In genomic region chr5:139702905-139703304, GRCm38 (mm10) we compare ENCODE assay signal across 8 mouse cellular contexts. TPM values are rescaled to one million over a fixed set of nuclear protein-coding genes. Genes with fewer than 3 reads are reported as not detected.
DNase-seq lines count a peak whose midpoint lies in the region; ATAC-seq and TF ChIP-seq lines count a peak whose summit lies in the region.
"Had no signal": no experiment of that assay in that cellular context is flagged by ENCODE, and none has a peak within 500 bp of the region (broad histone marks: within the 10 kb centered on the region; RNA-seq: fewer than 3 reads in every experiment).

No protein-coding gene starts in this region.

- no peak overlapping the region for H3K9ac ChIP-seq in intestine, embryonic 15.5 days
- no peak overlapping the region for H3K9ac ChIP-seq in stomach, embryonic 14.5 days (replicated peaks; ENCODE audit: low read depth, low read length)
- H3K9ac ChIP-seq: neural tube, embryonic 13.5 days had no signal

- ATAC-seq in intestine, embryonic 15.5 days, result peak; percentile 18; the same call in 1 of the 2 replicates
- 0 out of 2 replicates have a peak, but pooled peaks have one; percentile 18 for ATAC-seq in stomach, embryonic 14.5 days (ENCODE audit: insufficient number of reproducible peaks, insufficient read depth, low FRiP score, low read depth)
- ATAC-seq in activated CD4-positive, CD25-positive, alpha-beta regulatory T cell, adult 4 months, result no peak

- TF ChIP-seq POLR2A in bone marrow, adult 2 months (IDR thresholded peaks at IDR 0.05; ENCODE audit: borderline replicate concordance, control insufficient read depth, low read depth, low read length), result no peak

- no peak overlapping the region for H3K27ac ChIP-seq in left cerebral cortex, adult 2 months
- no peak overlapping the region for H3K27ac ChIP-seq in bone marrow, adult 2 months (ENCODE audit: control insufficient read depth, insufficient read depth, low read depth, low read length, poor library complexity)
- no peak overlapping the region for H3K27ac ChIP-seq in intestine, embryonic 15.5 days
- no peak overlapping the region for H3K27ac ChIP-seq in stomach, embryonic 14.5 days (ENCODE audit: low read length)
- H3K27ac ChIP-seq: neural tube, embryonic 13.5 days had no signal

- H3K4me1 ChIP-seq in bone marrow, adult 2 months (ENCODE audit: control insufficient read depth, insufficient read depth, low read length), result no peaks in the 10 kb centered on the region
- 0 out of 2 replicates have a peak, but pooled peaks cover 3% of the 10 kb centered on the region for H3K4me1 ChIP-seq in intestine, embryonic 15.5 days (replicated peaks)
- H3K4me1 ChIP-seq in stomach, embryonic 14.5 days (ENCODE audit: control insufficient read depth, insufficient read depth, low read length), result no peaks in the 10 kb centered on the region
- H3K4me1 ChIP-seq: neural tube, embryonic 13.5 days had no signal

- H3K27me3 ChIP-seq in intestine, embryonic 15.5 days (replicated peaks), result no peaks in the 10 kb centered on the region
- H3K27me3 ChIP-seq in stomach, embryonic 14.5 days (ENCODE audit: control insufficient read depth, insufficient read depth, low read length), result no peaks in the 10 kb centered on the region
- H3K27me3 ChIP-seq: neural tube, embryonic 13.5 days had no signal

- H3K9me3 ChIP-seq in intestine, embryonic 15.5 days, result no peaks in the 10 kb centered on the region
- H3K9me3 ChIP-seq in stomach, embryonic 14.5 days (ENCODE audit: control insufficient read depth, low read depth, low read length), result no peaks in the 10 kb centered on the region; the same call in 1 of the 2 replicates

- TF ChIP-seq CTCF in left cerebral cortex, adult 2 months (IDR thresholded peaks at IDR 0.05), result peak; percentile 52
- peak; percentile 60; the same call in 1 of the 2 replicates for TF ChIP-seq CTCF in bone marrow, adult 2 months (IDR thresholded peaks at IDR 0.05; ENCODE audit: control insufficient read depth, insufficient read depth, low read length)

- 48% methylated on average over 2 of the region's 2 CpGs for WGBS in bone marrow, adult 2 months
- 63% methylated on average over 2 of the region's 2 CpGs for whole genome bisulfite sequencing in intestine, embryonic 15.5 days
- 66% methylated on average over 2 of the region's 2 CpGs for WGBS in stomach, embryonic 14.5 days

- intact Hi-C loops in left cerebral cortex, adult 2 months (cut with DNase I), result no loop called here
- intact Hi-C loops in left cerebral cortex, postnatal 25 days (cut with DNase I), result no loop called here

- H3K4me2 ChIP-seq in intestine, embryonic 15.5 days (replicated peaks), result no peak overlapping the region
- no peak overlapping the region for H3K4me2 ChIP-seq in stomach, embryonic 14.5 days (replicated peaks; ENCODE audit: low read depth, low read length)
- H3K4me2 ChIP-seq: neural tube, embryonic 13.5 days had no signal

- no peak for DNase-seq in left cerebral cortex, adult 2 months (ENCODE audit: extremely low spot score in 1 of 2, low spot score in 2 of 2)
- no peak for DNase-seq in left cerebral cortex, adult 18-20 months (ENCODE audit: low spot score in 2 of 2)
- no peak for DNase-seq in left cerebral cortex, postnatal 25 days (ENCODE audit: low spot score in 2 of 2)

- H3K36me3 ChIP-seq in intestine, embryonic 15.5 days, result no peaks in the 10 kb centered on the region; the same call in 1 of the 2 replicates
- no peaks in the 10 kb centered on the region for H3K36me3 ChIP-seq in stomach, embryonic 14.5 days (ENCODE audit: control insufficient read depth, insufficient read depth, low read length)

- H3K4me3 ChIP-seq in left cerebral cortex, adult 2 months, result no peak overlapping the region
- no peak overlapping the region for H3K4me3 ChIP-seq in bone marrow, adult 2 months (replicated peaks; ENCODE audit: control insufficient read depth, low read depth, low read length)
- no peak overlapping the region for H3K4me3 ChIP-seq in intestine, embryonic 15.5 days (replicated peaks)
- H3K4me3 ChIP-seq in stomach, embryonic 14.5 days (ENCODE audit: low read depth, low read length), result no peak overlapping the region
- H3K4me3 ChIP-seq: neural tube, embryonic 13.5 days had no signal

RNA-seq across cellular contexts. Expression of gene Micall2, which starts 33.2 kb away (rescaled TPM):
- total RNA-seq in left cerebral cortex, adult 2 months (2021), result 1 to 10 TPM; 2.2 to 3.7 TPM
- total RNA-seq in left cerebral cortex, adult 18-20 months (2021), result 1 to 10 TPM; 1.5 to 2.1 TPM
- polyA plus RNA-seq in bone marrow, adult 2 months (2011; ENCODE audit: insufficient read depth, insufficient read length, low replicate concordance, missing spikeins), result 20.3 and 28.0 TPM in 2 replicates
- polyA plus RNA-seq in intestine, embryonic 15.5 days (2015; fragmentation: Nextera tagmentation; extraction: Ambion mirVana), result 8.3 and 8.4 TPM in 2 replicates
- 5.9 and 6.6 TPM in 2 replicates for polyA plus RNA-seq in stomach, embryonic 14.5 days (2014; fragmentation: Nextera tagmentation; extraction: Ambion mirVana)
- 1 to 10 TPM; 2.0 to 2.4 TPM for total RNA-seq in left cerebral cortex, postnatal 25 days (2021)
- polyA plus RNA-seq in activated CD4-positive, CD25-positive, alpha-beta regulatory T cell, adult 4 months (2017; shearing (Covaris generic)), result not detected
